Mouse (Mus musculus) midbrain, postnatal 0 days (tissue): ENCODE measurements around the gene Sele. TPM values are rescaled to one million over a fixed set of nuclear protein-coding genes. Genes with fewer than 3 reads are reported as not detected.

Experiments used
- ATAC-seq: fragments of 200-750 bp; cut with Nextera tagmentation; 2 replicates; pipeline ENCODE4 v1.8.0; 2017; ENCODE audit warnings: moderate number of reproducible peaks, mild to moderate bottlenecking, moderate TSS enrichment, moderate library complexity; ENCODE audit not compliant: low FRiP score
- DNase-seq: peaks from one replicate; pipeline ENCODE4 v3.0.0-alpha.2; 2015; ENCODE audit warnings: low spot score
- H3K27ac ChIP-seq: fragments of 300-500 bp; sonication (generic); 2 replicates; pipeline ENCODE4 v1.5.1; 2014; ENCODE audit warnings: low read depth, mild to moderate bottlenecking, low read length, mixed read lengths
- H3K27me3 ChIP-seq: fragments of 300-500 bp; sonication (generic); 2 replicates; pipeline ENCODE4 v1.6.1; 2014; ENCODE audit warnings: low read length, control low read depth, mixed read lengths; ENCODE audit not compliant: insufficient read depth
- H3K36me3 ChIP-seq: fragments of 300-500 bp; sonication (generic); 2 replicates; pipeline ENCODE4 v1.6.1; 2014; ENCODE audit warnings: low read length, control low read depth, mixed read lengths; ENCODE audit not compliant: insufficient read depth
- H3K4me1 ChIP-seq: fragments of 300-500 bp; sonication (generic); 2 replicates; pipeline ENCODE4 v1.6.1; 2014; ENCODE audit warnings: mild to moderate bottlenecking, control low read depth, antibody characterized with exemption, low read length, mixed read lengths; ENCODE audit not compliant: insufficient read depth
- H3K4me2 ChIP-seq: fragments of 300-500 bp; sonication (generic); 2 replicates; pipeline ENCODE4 v1.6.1; 2014; ENCODE audit warnings: low read depth, mild to moderate bottlenecking, low read length, mixed read lengths; ENCODE audit not compliant: poor library complexity, severe bottlenecking
- H3K4me3 ChIP-seq: fragments of 300-500 bp; sonication (generic); 2 replicates; pipeline ENCODE4 v1.5.1; 2014; ENCODE audit warnings: low read depth, mild to moderate bottlenecking, low read length, moderate library complexity
- H3K9ac ChIP-seq: fragments of 300-500 bp; sonication (generic); replicated peaks from 2 replicates; pipeline ENCODE4 v1.6.1; 2014; ENCODE audit warnings: mild to moderate bottlenecking, low read length, moderate library complexity, mixed read lengths; ENCODE audit not compliant: poor library complexity, severe bottlenecking
- H3K9me3 ChIP-seq: fragments of 300-500 bp; sonication (generic); 2 replicates; pipeline ENCODE4 v1.6.1; 2016; ENCODE audit warnings: low read length, control low read depth
- CTCF ChIP-seq: IDR thresholded peaks from 2 replicates; pipeline ENCODE4 v1.5.1; 2016; ENCODE audit warnings: antibody characterized with exemption, mild to moderate bottlenecking
- WGBS: fragments of 180-500 bp; shearing (Covaris S2); extraction: QIAGEN DNeasy Blood & Tissue Kit; methylation state at CpG from one replicate; pipeline ENCODE4 v1.1.7; 2014; 5-methylcytosine and 5-hydroxymethylcytosine counted together
- polyA plus RNA-seq: library from polyadenylated mRNA; unstranded; fragments of >200 nt; fragmentation: Nextera tagmentation; extraction: Ambion mirVana; gene quantifications from 2 replicates; pipeline ENCODE4 v1.2.1, GENCODE M21; 2015
- total RNA-seq: library from RNA; depleted of rRNA; stranded (reverse); fragments of >200 nt; gene quantifications from 2 replicates; pipeline ENCODE4 v1.2.3, GENCODE M21; 2014

The Sele gene
- total and polyA plus RNA-seq, 2 experiments from 2014 or later, result not detected

DNA sequence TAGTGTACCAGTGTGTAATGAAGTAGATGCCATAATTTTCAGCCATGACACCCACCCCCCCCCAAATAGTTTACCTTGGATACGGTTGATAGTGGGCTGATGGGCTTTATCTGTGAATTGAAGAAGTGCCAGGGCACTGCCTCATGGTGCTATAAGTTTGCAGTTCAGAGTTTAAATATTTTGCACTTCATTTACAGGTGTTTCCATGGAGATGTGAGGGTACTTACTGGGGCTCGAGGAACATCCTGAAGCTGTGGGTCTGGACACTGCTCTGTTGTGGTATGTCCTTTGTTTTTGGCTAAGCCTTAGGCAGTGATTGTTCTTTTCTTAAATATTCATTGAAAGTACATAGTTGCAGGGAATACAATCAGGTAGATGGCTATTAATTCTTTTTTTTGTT is 14.8 kb downstream of the Sele start:
- H3K9me3 ChIP-seq, result no peaks in the 10 kb centered on the region
- H3K27ac ChIP-seq, result no peak overlapping the region

GRCm38 (mm10) chr1:164063745-164064144 is 15.7 kb downstream of the Sele start:
- peak; percentile 13; the same call in 1 of the 2 replicates for ATAC-seq
- H3K27me3 ChIP-seq, result no peaks in the 10 kb centered on the region
- H3K4me1 ChIP-seq, result no peaks in the 10 kb centered on the region
- no peak overlapping the region for H3K27ac ChIP-seq
- 79% methylated on average over 3 of the region's 3 CpGs for WGBS
- no peak overlapping the region for H3K4me2 ChIP-seq
- no peak for TF ChIP-seq CTCF
- H3K9me3 ChIP-seq, result no peaks in the 10 kb centered on the region
- no peak overlapping the region for H3K4me3 ChIP-seq
- H3K36me3 ChIP-seq, result no peaks in the 10 kb centered on the region
- H3K9ac ChIP-seq, result no peak overlapping the region
- DNase-seq, result no peak

More for the DNA sequence above, 14.8 kb downstream of the Sele start:
- no peak overlapping the region for H3K9ac ChIP-seq
- WGBS, result 51% methylated on average over 2 of the region's 2 CpGs
- H3K36me3 ChIP-seq, result no peaks in the 10 kb centered on the region
- ATAC-seq (no peak), DNase-seq (no peak)
- no peak for TF ChIP-seq CTCF
- no peaks in the 10 kb centered on the region for H3K27me3 ChIP-seq
- H3K4me2 ChIP-seq, result no peak overlapping the region
- H3K4me1 ChIP-seq, result no peaks in the 10 kb centered on the region
- H3K4me3 ChIP-seq, result no peak overlapping the region

GRCm38 (mm10) chr1:164069261-164069660 is 21.2 kb downstream of the Sele start:
- no peaks in the 10 kb centered on the region for H3K36me3 ChIP-seq
- no peaks in the 10 kb centered on the region for H3K4me1 ChIP-seq
- ATAC-seq (no peak), DNase-seq (no peak)
- no peaks in the 10 kb centered on the region for H3K9me3 ChIP-seq
- TF ChIP-seq CTCF, result no peak
- no peak overlapping the region for H3K27ac ChIP-seq
- H3K9ac ChIP-seq, result no peak overlapping the region
- no peak overlapping the region for H3K4me2 ChIP-seq
- no peak overlapping the region for H3K4me3 ChIP-seq
- H3K27me3 ChIP-seq, result no peaks in the 10 kb centered on the region

DNA sequence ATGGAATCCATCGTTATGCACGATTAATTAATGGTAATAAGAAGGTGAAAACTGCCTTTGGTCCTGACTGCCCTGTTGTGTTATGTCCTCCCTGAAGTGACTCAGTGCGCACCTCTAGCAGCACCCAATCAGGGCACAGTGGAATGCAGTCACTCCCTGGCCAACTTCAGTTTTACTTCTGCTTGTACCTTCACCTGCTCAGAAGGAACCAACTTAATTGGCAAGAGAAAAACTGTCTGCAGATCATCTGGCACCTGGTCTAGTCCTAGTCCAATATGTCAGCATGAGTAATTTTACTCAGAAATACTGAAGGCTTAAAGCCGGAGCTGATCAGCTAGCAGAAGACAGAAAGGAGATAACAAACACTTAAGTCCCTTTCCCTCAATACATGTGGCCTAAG is 22.4 kb downstream of the Sele start:
- no peaks in the 10 kb centered on the region for H3K36me3 ChIP-seq
- H3K4me3 ChIP-seq, result no peak overlapping the region
- 92% methylated on average over 4 of the region's 4 CpGs for WGBS
- no peak for ATAC-seq
- no peak overlapping the region for H3K9ac ChIP-seq
- H3K4me1 ChIP-seq, result no peaks in the 10 kb centered on the region
- no peak overlapping the region for H3K27ac ChIP-seq
- H3K9me3 ChIP-seq, result no peaks in the 10 kb centered on the region
- no peaks in the 10 kb centered on the region for H3K27me3 ChIP-seq
- TF ChIP-seq CTCF, result no peak
- H3K4me2 ChIP-seq, result no peak overlapping the region
- DNase-seq, result no peak

DNA sequence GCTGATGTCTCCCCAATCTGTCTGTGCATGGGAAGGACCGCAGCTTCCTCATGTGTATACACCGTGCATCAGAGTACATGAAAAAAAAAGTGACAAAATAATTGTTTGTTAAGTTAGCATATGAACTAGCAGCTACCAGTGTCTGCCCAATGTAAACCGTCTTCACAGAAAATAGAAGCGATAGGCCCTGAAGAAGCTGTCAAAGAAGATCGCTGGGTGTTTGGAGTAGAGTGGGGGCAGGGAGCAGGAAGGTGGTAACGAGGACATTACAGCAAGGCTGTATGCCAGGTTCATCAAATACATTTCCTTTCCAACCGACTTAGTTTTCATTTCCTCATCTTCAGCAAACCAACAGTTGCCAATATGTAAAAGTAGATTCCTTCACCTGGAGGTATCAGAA is 23.1 kb downstream of the Sele start:
- H3K4me2 ChIP-seq, result no peak overlapping the region
- 88% methylated on average over 7 of the region's 7 CpGs for WGBS
- H3K9ac ChIP-seq, result no peak overlapping the region
- H3K36me3 ChIP-seq, result no peaks in the 10 kb centered on the region
- no peaks in the 10 kb centered on the region for H3K27me3 ChIP-seq
- TF ChIP-seq CTCF, result no peak
- no peaks in the 10 kb centered on the region for H3K4me1 ChIP-seq
- no peaks in the 10 kb centered on the region for H3K9me3 ChIP-seq
- H3K4me3 ChIP-seq, result no peak overlapping the region
- ATAC-seq (no peak), DNase-seq (no peak)
- no peak overlapping the region for H3K27ac ChIP-seq

DNA sequence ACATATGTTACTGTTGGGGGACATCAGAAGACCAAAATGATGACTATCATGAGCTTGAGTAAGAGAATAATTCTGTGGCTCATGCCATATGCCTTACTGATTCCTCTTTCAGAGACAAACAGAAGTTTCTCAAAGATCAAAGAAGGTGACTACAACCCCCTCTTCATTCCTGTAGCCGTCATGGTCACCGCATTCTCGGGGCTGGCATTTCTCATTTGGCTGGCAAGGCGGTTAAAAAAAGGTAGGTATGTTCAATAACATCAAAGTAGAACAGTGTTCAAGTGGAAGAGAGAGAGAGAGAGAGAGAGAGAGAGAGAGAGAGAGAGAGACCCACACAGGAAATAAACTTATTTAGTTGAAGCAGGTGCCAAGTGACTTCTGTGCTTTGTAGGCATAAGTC is 24.0 kb downstream of the Sele start:
- no peak overlapping the region for H3K27ac ChIP-seq
- H3K9me3 ChIP-seq, result no peaks in the 10 kb centered on the region
- no peak for TF ChIP-seq CTCF
- no peak overlapping the region for H3K4me2 ChIP-seq
- DNase-seq (no peak), ATAC-seq (no peak)
- H3K4me3 ChIP-seq, result no peak overlapping the region
- WGBS, result 91% methylated on average over 4 of the region's 4 CpGs
- no peak overlapping the region for H3K9ac ChIP-seq
- H3K4me1 ChIP-seq, result no peaks in the 10 kb centered on the region
- H3K27me3 ChIP-seq, result no peaks in the 10 kb centered on the region
- no peaks in the 10 kb centered on the region for H3K36me3 ChIP-seq

- no peaks in the 10 kb centered on the region for H3K4me1 ChIP-seq
- no peak for DNase-seq
- WGBS, result 92% methylated on average over 9 of the region's 9 CpGs
- no peaks in the 10 kb centered on the region for H3K36me3 ChIP-seq
- H3K9ac ChIP-seq, result no peak overlapping the region
- no peak overlapping the region for H3K4me2 ChIP-seq
- no peaks in the 10 kb centered on the region for H3K9me3 ChIP-seq
- H3K27ac ChIP-seq, result no peak overlapping the region
- H3K4me3 ChIP-seq, result no peak overlapping the region
- ATAC-seq, result no peak
- no peaks in the 10 kb centered on the region for H3K27me3 ChIP-seq
- TF ChIP-seq CTCF, result no peak
Measured at GRCm38 (mm10) chr1:164073091-164073490, 25.1 kb downstream of the Sele start.
